Mouse (Mus musculus) liver, embryonic 15.5 days (tissue): Measurements from ENCODE around the gene Actn2. TPM values are rescaled to one million over a fixed set of nuclear protein-coding genes. Genes with fewer than 3 reads are reported as not detected.

Experiments
- polyA plus RNA-seq: library from polyadenylated mRNA; unstranded; fragments of >200 nt; fragmentation: Nextera tagmentation; extraction: Ambion mirVana; gene quantifications from 2 replicates; pipeline ENCODE4 v1.2.1, GENCODE M21; 2015

The Actn2 gene
- polyA plus RNA-seq, 1 experiment from 2014 or later = 22.5 TPM

Other genes starting within 250 kb of the Actn2 start
- gene Ryr2, start 233.8 kb downstream of the Actn2 start, polyA plus RNA-seq = 0.21 and 0.32 TPM in 2 replicates
- 7.0 and 8.0 TPM in 2 replicates for gene Mtr, start 82.6 kb downstream of the Actn2 start, polyA plus RNA-seq
- 8.0 and 9.8 TPM in 2 replicates for gene Heatr1, start 54.3 kb upstream of the Actn2 start, polyA plus RNA-seq
- gene Lgals8, start 124.2 kb upstream of the Actn2 start, polyA plus RNA-seq = 12.7 and 13.7 TPM in 2 replicates
- 0.13 and 0.15 TPM in 2 replicates for gene Edaradd, start 179.7 kb upstream of the Actn2 start, polyA plus RNA-seq
- 2.4 and 2.9 TPM in 2 replicates for gene Ero1lb, start 225.1 kb upstream of the Actn2 start, polyA plus RNA-seq